Mouse (Mus musculus): ENCODE measurements around the gene Atp2b4.
A peak's percentile ranks its signal among the peaks of the same experiment; 100 is the strongest.

Atp2b4 gene

DNA sequence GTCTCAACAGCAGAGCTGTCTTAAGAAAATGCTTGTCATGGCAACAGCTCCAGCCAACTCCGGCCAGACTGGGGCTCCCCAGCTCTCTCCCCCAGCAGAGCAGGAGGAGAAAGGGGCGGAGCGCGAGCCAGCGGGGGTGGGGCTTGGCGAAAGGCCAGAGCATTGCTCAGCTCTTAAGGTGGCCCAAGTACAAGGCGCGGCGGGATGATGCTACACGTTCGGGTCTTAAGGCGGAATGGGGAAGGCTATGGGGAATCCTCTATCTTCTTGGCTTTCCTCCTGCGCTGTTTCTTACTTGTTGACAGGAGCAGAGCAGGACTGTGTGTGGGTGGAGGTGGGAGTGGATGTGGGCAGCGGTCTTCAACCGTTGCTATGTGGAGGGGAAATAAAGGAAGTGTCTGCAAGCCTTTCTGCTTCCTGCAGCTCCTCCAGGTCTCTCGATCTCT, at the start of gene Atp2b4:
Atp2b4 (minus strand) TSS at position 94 of the 446 bp plus-strand sequence.
- DNase-seq (ENCODE audit: low spot score in 2 of 2), result peak; percentile 95 to 97

DNA sequence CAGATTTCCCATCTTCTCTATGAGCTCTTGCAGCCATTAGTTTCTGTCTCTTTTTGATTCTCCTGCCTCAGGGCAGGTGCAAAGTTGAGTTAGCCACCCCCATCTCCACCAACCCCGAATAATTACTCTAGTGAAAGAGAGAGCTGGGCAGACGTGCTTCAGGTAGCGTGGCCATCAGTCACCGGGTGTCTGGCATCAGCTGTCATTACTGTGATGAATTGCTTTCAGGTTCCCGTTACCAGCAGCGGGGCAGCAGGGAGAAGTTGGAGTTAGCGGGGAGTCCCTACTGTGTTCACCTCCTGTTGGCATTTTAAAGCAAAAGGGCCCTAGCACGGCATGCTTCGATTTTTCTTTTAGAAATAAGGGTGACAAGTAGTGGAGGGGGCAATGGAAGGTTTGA, 43.9 kb upstream of the Atp2b4 start:
- no peak for DNase-seq (ENCODE audit: low spot score in 2 of 2)

- no peak for DNase-seq (ENCODE audit: low spot score in 2 of 2)
Measured at GRCm38 (mm10) chr1:133843900-133844299, 43.1 kb upstream of the Atp2b4 start.

- no peak for DNase-seq (ENCODE audit: low spot score in 2 of 2)
Measured at GRCm38 (mm10) chr1:133843370-133843769, 42.5 kb upstream of the Atp2b4 start.

- DNase-seq (ENCODE audit: low spot score in 2 of 2), result no peak
Measured at GRCm38 (mm10) chr1:133842074-133842725, 41.4 kb upstream of the Atp2b4 start.

DNA sequence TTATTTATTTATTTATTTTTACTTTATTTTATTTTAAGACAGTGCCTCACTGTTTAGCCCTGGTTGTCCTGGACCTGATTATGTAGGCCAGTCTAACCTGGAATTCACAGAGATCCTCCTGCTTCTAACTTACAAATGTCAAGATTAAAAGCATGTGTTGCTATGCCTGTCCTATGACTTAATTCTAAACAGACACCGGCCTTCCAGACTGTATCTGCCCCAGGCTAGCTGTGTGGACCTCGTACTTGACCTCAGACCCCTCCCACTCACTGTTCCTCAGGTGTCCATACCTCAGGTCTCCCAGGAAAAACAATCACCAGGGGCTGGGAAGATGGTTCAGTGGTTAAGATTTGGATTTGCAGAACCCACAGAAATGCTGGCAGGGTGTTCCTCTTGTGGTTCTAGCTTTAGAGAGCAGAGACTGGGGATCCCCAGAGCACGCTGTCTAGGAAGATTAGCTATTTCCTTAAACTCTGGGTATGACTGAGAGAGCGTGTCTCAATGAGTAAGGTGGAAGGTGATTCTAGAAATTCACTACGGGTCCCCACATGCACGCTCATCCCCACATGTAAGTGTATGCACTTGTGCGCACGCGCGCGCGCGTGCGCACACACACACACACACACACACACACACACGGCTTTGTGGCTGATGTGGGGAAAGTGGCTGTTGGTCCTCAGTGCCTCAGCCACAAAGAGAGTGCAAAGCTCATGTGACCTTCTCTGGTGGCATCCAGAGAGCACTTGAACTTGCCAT, 40.5 kb upstream of the Atp2b4 start:
- no peak for DNase-seq (ENCODE audit: low spot score in 2 of 2)

GRCm38 (mm10) chr1:133840530-133840929, 39.7 kb upstream of the Atp2b4 start:
- no peak for DNase-seq (ENCODE audit: low spot score in 2 of 2)

GRCm38 (mm10) chr1:133834309-133834708, 33.5 kb upstream of the Atp2b4 start:
- DNase-seq (ENCODE audit: low spot score in 2 of 2), result peak; percentile 26 to 38

- no peak for DNase-seq (ENCODE audit: low spot score in 2 of 2)
Measured at GRCm38 (mm10) chr1:133832781-133833180, 31.9 kb upstream of the Atp2b4 start.

DNA sequence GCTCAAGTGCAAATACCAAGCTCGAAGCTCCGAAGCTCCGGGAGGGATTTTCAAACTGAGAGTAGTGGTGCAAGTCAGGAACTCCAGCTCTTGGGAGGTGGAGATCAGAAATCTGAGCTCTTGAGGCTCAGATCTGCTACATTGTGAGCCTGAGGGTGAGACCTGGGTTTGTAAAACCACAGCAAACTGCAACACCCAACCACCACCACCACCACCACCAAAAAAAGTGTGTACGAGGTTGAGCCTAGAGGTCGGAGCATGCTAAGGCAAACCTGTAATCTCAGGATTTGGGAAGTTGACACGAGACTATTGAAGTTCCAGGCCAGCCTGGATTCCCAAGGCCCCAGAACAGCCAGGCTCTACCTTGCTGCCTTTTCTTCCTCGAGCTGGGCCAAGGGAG, 25.4 kb upstream of the Atp2b4 start:
- no peak for DNase-seq (ENCODE audit: low spot score in 2 of 2)

- DNase-seq (ENCODE audit: low spot score in 2 of 2), result no peak
Measured at GRCm38 (mm10) chr1:133825543-133825942, 24.7 kb upstream of the Atp2b4 start.

- DNase-seq (ENCODE audit: low spot score in 2 of 2), result no peak
Measured at GRCm38 (mm10) chr1:133825140-133825539, 24.3 kb upstream of the Atp2b4 start.

DNA sequence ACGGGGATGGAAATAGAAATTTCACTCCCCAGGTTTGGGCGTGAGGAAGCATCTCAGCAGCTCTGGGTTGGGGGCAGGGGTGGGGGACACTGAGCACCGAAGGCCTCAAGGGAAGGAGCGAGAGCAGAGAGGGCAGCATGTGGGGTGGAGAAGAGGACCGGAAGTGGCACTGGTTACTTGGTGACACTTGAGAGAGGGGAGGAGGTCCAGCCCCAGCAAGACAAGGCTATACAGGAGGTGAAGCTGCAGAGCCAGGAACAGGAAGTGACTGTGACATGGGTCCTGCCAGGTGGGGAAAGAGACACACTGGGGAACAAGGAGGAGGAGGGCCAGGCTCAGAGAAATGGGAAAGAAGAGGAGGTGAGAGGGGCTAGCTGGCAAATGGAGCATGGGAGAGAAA, 20.3 kb upstream of the Atp2b4 start:
- no peak for DNase-seq (ENCODE audit: low spot score in 2 of 2)

- DNase-seq (ENCODE audit: low spot score in 2 of 2), result no peak
Measured at GRCm38 (mm10) chr1:133820100-133820499, 19.3 kb upstream of the Atp2b4 start.

- no peak for DNase-seq (ENCODE audit: low spot score in 2 of 2)
Measured at GRCm38 (mm10) chr1:133818531-133818930, 17.7 kb upstream of the Atp2b4 start.

GRCm38 (mm10) chr1:133815747-133816491, 15.1 kb upstream of the Atp2b4 start:
- DNase-seq (ENCODE audit: low spot score in 2 of 2), result no peak

GRCm38 (mm10) chr1:133809376-133809775, 8.5 kb upstream of the Atp2b4 start:
- DNase-seq (ENCODE audit: low spot score in 2 of 2), result no peak

DNA sequence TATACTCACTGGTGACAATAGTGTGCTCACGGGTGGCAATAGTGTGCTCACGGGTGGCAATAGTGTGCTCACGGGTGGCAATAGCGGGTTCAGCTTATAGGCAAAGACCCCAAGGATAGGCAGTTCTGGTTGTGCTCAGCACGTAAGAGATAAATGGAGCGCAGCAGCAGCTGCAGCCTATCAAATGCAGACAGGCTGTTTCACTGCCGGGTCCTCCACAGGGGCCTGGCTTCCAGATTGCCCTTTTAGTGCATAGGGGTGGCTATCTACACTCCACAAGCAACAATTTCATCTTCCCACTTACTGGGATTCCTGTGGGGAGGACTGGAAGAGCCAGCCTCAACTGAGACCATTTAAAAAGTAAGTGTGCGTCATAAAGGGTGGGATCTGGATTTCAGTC, 7.2 kb upstream of the Atp2b4 start:
- no peak for DNase-seq (ENCODE audit: low spot score in 2 of 2)

DNA sequence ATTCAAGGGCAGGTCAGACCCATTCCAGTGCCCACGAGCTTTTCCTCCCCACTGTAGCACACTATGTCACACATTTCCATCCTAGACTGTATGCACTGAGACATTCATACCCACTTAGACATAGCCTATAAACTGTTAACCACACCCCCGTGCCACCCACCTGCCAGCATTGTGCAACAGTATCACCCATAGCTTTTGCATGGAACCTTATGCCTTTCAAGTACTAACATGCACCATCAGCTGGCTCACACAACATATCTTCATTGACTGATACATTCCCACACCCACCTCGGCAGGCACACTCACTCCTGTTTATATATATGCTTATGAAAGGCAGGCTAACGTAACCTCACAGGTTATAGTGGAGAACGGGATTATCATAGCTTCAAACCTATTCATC, 902 bp upstream of the Atp2b4 start:
- DNase-seq (ENCODE audit: low spot score in 2 of 2), result no peak

- DNase-seq (ENCODE audit: low spot score in 2 of 2), result no peak
Measured at GRCm38 (mm10) chr1:133800512-133800911, 329 bp downstream of the Atp2b4 start.

- peak; percentile 47 to 50 for DNase-seq (ENCODE audit: low spot score in 2 of 2)
Measured at GRCm38 (mm10) chr1:133799686-133800445, 975 bp downstream of the Atp2b4 start.
